Mouse (Mus musculus): ENCODE data around the gene Nkx2-3. TPM values are rescaled to one million over a fixed set of nuclear protein-coding genes. Genes with fewer than 3 reads are reported as not detected.

Gene Nkx2-3
- total RNA-seq, 2 experiments from 2014 or later: not detected

- DNase-seq: no peak
These were observed 51.3 kb downstream of the Nkx2-3 start for GRCm38 (mm10) chr19:43663471-43663870.

More at GRCm38 (mm10) chr19:43663471-43663870, 51.3 kb downstream of the Nkx2-3 start:
- intact Hi-C loops (cut with DNase I): no loop called here

Small RNA genes lying within 50 kb of the gene (microRNA-seq; reads per million reads assigned to microRNA genes)
- 0 reads per million in 2 experiments for gene Gm22646

Other genes starting within 250 kb of the Nkx2-3 start
- gene Hpse2, start 224.0 kb upstream of the Nkx2-3 start, total RNA-seq (2021): not detected
- not detected for gene Cnnm1, start 171.9 kb upstream of the Nkx2-3 start, total RNA-seq (2021)
- 100 to 1,000 TPM; 336 to 420 TPM for gene Got1, start 87.7 kb upstream of the Nkx2-3 start, total RNA-seq (2021)
- 10 to 100 TPM; 20.6 to 25.2 TPM for gene Slc25a28, start 62.6 kb downstream of the Nkx2-3 start, total RNA-seq (2021)
- gene Entpd7, start 77.3 kb downstream of the Nkx2-3 start, total RNA-seq (2021): 1 to 10 TPM; 1.1 to 1.7 TPM
- 10 to 100 TPM; 13.7 to 18.2 TPM for gene Cutc, start 140.7 kb downstream of the Nkx2-3 start, total RNA-seq (2021)
- gene Cox15, start 140.7 kb downstream of the Nkx2-3 start, total RNA-seq (2021): 10 to 100 TPM; 17.2 to 20.7 TPM
- gene Abcc2, start 169.9 kb downstream of the Nkx2-3 start, total RNA-seq (2021): not detected

Measured in gastrocnemius, postnatal 36 days (tissue).